Mouse (Mus musculus) brain, embryonic 14.5 days (tissue): Measurements from ENCODE around the gene Erp29.

Experiments
- CTCF ChIP-seq: fragments of 200-500 bp; IDR thresholded peaks from 2 replicates; pipeline ENCODE4 v1.5.1; 2012; ENCODE audit warnings: inconsistent platforms, mild to moderate bottlenecking, moderate library complexity, borderline replicate concordance; ENCODE audit not compliant: insufficient read depth, insufficient read length; ENCODE audit errors: extremely low read depth
- POLR2A ChIP-seq: fragments of 200-500 bp; IDR thresholded peaks from 2 replicates; pipeline ENCODE4 v1.6.1; 2012; ENCODE audit warnings: mild to moderate bottlenecking, inconsistent platforms, borderline replicate concordance; ENCODE audit not compliant: poor library complexity, insufficient read depth, insufficient read length, severe bottlenecking; ENCODE audit errors: extremely low read depth

DNA sequence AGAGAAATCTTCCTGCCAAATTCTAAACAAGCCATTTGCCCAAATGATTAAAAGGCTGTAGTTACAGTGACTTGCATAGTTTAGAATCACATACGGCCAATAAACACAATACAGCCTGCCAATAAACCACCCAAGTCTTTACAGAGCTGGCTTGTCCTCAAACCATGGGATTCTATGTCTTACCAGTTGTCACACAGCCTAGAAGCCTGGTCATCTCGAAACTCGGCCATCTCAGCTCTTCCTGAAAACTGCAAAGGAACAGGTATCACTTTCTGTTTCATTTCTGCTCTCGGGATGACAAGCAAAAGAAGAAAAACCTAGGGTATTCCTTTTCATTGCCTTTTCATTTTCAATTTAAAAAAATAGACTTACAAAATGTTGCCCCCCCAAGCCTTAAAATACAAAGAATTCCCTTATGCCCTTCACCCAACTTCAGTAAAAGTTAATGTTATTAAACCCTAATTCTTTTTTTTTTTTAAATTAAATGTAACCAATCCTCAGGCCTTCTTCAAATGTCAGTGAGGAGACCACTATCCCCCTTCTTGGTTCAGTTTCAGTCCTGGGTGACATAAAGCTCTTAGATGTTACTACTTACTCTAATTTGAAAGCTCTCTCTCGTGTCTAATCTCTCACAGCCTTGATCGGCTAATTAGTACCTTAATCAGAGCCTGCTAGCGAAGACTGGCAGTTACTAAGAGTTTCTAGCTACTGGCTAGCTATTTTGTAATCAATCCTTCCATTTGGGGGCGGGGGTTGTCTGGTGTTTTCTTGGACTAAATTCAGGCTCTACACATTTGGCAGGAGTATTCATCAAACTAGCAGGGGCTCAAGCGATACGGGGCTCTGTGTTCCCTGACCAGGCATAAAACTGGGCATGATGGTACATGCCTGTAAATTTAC, 68.2 kb downstream of the Erp29 start:
- no peak for TF ChIP-seq CTCF
- no peak for TF ChIP-seq POLR2A
